Mouse (Mus musculus) embryonic fibroblast, embryonic 13.5 days (primary cell): ENCODE results near the gene Entpd3. TPM values are rescaled to one million over a fixed set of nuclear protein-coding genes. Genes with fewer than 3 reads are reported as not detected.

Source experiments
- H3K27ac ChIP-seq: 2 replicates; pipeline ENCODE4 v1.5.1; 2012; ENCODE audit warnings: low read length, control low read depth, inconsistent platforms; ENCODE audit not compliant: insufficient read depth
- H3K4me1 ChIP-seq: 2 replicates; pipeline ENCODE4 v1.6.1; 2011; ENCODE audit warnings: low read length; ENCODE audit not compliant: control insufficient read depth, insufficient read depth
- H3K4me3 ChIP-seq: 2 replicates; pipeline ENCODE4 v1.5.1; 2011; ENCODE audit warnings: mild to moderate bottlenecking, control low read depth, low read length; ENCODE audit not compliant: insufficient read depth
- CTCF ChIP-seq: IDR thresholded peaks from 2 replicates; pipeline ENCODE4 v1.5.1; 2011; ENCODE audit warnings: mild to moderate bottlenecking, control low read depth, low read length, moderate library complexity, borderline replicate concordance; ENCODE audit not compliant: insufficient read depth
- POLR2A ChIP-seq: IDR thresholded peaks from 2 replicates; pipeline ENCODE4 v1.6.1; 2011; ENCODE audit warnings: low read depth, mild to moderate bottlenecking, control low read depth, low read length, moderate library complexity
- polyA plus RNA-seq: library from polyadenylated mRNA; stranded (reverse); fragments of >200 nt; gene quantifications from 2 replicates; pipeline ENCODE4 v1.2.4, GENCODE M21; 2011; ENCODE audit warnings: low read depth; ENCODE audit not compliant: missing spikeins, insufficient read length

Entpd3 gene
- polyA plus RNA-seq, 1 experiment, result 4.3 TPM

DNA sequence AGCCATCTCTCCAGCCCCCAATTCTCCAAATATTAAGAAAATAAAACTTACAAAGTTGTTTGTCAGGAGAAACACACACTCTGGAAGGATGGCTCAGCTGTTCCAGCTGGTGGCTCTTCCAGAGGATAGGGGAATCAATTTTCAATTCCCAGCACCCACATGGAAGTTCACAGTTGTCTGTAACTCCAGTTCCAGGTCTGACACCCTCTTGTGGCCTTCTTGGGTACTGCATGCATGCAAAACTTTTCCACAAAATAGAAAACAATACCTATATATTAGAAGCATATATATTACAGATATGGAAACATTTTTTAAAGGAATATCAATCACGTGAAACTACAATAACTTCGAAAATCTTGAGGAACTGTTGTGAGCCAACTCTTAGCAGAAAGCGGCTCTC is 27.8 kb upstream of the Entpd3 start:
- Histone ChIP-seq H3K27ac (no peak overlapping the region), H3K4me3 (no peak overlapping the region), H3K4me1 (no peaks in the 10 kb centered on the region)
- TF ChIP-seq POLR2A (no peak), CTCF (no peak)

DNA sequence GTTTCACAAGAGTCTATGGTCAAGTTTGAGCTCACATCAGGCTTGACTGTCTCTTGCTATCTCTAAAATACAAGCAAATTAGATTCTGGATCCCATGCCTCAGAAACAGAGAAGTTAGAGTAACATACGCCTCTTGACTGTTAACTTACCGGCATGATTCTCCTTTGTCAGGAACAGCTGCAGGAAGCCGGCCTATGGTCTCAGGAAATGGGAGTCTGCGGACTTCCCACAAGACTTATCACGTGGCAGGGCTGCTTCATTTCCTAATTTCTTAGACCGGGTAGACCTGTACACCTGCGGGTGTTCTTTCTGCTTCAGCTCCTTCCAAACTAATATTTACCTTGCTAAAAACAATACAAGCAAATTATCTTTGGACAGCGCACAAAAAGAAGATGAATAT is 22.9 kb upstream of the Entpd3 start:
- Histone ChIP-seq H3K4me1 (no peaks in the 10 kb centered on the region), H3K4me3 (no peak overlapping the region), H3K27ac (no peak overlapping the region)
- TF ChIP-seq CTCF, result no peak
- no peak for TF ChIP-seq POLR2A

DNA sequence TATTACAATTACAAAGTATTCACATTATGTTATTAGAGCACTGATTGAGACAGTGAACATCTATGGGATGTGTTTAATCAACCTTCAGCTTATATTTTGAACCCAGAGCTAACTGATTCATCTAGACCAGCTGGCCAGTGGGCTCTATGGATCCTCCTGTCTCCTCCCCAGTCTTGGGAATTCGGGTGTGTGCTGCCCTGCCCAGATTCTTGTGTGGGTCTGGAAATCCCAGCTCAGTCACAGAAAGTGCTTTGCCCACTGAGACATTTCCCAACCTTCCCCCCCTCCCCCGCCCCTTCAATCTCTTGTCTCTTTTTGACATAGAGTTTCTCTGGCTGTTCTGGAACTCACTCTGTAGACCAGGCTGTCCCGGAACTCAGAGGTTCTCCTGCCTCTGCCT is 20.7 kb upstream of the Entpd3 start:
- H3K27ac ChIP-seq, result no peak overlapping the region
- no peak for TF ChIP-seq CTCF
- no peak for TF ChIP-seq POLR2A
- no peaks in the 10 kb centered on the region for H3K4me1 ChIP-seq
- no peak overlapping the region for H3K4me3 ChIP-seq

DNA sequence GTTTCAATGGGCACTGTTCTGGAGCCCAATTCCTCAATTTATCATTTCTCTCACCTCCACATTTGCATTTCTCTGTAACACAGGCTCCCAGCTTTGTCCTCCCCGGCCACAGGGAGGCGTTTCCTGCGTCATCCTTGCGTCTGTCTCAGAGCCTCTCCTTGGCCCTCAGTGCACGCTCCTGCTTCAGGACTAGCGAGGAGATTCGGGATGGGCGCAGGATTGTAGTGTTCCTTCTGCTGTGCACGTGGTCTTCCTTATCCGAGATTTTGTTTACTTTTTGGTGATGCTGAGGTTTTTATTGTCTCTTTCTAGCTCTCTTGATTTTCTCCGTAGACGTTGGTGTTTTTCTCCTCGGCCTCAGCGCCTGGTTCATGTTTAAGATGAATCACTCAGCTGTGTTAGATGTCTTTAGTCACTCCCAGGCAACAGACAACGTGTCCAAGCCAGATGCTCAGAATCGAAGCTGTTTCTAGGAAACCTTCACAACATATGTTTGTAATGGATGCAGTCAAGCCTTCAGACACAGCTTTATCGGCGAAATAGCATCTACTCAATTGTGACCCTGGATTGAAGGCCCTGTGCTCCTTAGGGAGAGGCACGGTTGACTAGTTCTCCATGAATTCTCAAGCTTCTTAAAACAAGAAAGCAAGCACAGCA is 20.0 kb upstream of the Entpd3 start:
- H3K27ac ChIP-seq, result no peak overlapping the region
- TF ChIP-seq POLR2A, result no peak
- TF ChIP-seq CTCF, result no peak
- H3K4me3 ChIP-seq, result no peak overlapping the region
- H3K4me1 ChIP-seq, result no peaks in the 10 kb centered on the region

DNA sequence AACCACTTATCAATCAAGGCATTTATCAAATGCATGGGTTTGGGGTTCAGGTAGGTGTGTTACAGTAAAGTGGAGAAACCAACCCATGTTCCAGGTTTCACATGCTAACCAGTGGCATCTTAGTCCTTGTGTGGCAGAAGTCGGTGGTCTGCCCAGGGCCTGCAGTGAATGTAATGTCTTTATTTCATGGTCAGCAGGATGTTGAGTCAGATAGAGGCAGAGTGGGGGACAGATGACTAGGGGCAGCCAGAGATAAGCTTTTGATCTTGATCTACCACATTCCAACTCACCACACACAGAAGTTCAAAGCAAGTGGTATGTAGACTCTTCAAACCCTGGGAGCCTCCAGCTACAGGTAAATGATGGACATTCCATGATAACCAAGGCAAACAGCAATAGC is 18.5 kb upstream of the Entpd3 start:
- Histone ChIP-seq H3K4me1 (no peaks in the 10 kb centered on the region), H3K4me3 (no peak overlapping the region), H3K27ac (no peak overlapping the region)
- no peak for TF ChIP-seq POLR2A
- no peak for TF ChIP-seq CTCF

DNA sequence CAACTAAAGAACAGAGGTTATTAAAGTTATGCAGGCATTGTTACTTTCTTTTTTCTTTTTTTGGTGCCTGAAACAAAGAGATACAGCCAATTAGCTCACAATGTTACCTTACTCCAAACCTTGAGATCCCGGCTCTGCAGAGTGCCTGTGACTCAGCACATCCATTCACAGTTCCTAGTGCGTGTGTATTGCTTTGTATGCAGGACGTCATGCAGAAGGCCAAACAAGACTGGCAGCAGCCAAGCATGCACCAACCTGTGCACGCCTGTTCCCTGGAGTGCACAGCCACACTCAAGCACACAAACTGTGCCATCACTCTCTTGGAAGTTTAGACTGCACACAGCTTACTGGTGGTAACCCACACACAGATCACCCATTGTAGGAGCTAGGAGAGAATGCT is 12.3 kb upstream of the Entpd3 start:
- no peaks in the 10 kb centered on the region for H3K4me1 ChIP-seq
- TF ChIP-seq POLR2A (no peak), CTCF (no peak)
- H3K27ac ChIP-seq, result no peak overlapping the region
- H3K4me3 ChIP-seq, result no peak overlapping the region

DNA sequence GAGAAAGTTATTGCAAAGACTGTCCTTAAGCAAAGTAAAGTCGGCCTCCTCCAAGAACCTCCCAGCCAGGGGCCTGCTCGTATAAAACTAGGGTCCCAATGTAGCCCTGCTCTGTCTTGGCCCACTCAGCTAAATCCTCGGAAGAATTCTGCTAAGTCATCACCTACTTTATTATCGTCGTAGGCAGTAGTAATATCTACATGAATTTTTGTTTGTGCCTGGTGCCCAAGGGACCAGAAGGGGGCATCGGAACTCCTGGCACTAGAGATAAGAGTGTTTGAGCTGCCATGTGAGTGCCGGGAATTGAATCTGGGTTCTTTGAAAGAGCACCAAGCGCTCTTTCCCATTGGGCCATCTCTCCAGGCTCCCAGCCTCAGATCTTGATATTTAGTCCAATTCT is 11.7 kb upstream of the Entpd3 start:
- Histone ChIP-seq H3K4me3 (no peak overlapping the region), H3K4me1 (no peaks in the 10 kb centered on the region), H3K27ac (no peak overlapping the region)
- no peak for TF ChIP-seq POLR2A
- TF ChIP-seq CTCF, result no peak

DNA sequence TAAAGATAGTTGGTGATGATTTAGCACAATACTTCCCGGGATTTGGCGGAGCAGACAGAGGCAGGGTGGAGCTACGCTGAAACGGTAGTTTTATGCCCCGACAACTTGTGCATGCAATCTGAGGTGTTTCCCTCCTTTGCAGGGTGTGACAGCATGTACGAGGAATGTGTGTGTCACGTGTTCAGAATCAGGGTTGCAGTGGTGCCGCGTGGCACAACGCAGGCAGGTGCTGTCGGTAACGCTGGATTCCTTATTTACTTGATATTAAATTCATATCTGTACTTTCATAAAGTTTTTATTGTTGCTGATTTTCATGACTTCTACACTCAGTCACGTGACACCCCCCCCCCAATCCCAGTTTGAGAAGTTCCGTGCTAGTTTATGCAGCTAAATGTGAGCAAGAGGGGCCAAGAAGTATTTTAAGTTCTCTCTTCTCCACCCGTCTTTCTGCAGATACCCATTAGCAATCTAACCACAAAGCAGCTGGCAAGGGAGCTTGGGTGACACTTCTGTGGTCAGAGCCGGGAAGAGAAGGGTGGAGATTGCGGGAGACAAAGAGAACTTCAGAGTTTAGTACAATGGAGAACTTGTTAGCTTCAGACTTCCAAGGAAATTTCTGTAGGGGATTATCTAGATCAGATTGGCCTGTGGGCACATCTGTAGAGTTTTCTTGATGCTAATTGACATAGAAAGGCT is 10.7 kb upstream of the Entpd3 start:
- H3K4me3 ChIP-seq, result no peak overlapping the region
- H3K27ac ChIP-seq, result no peak overlapping the region
- H3K4me1 ChIP-seq, result no peaks in the 10 kb centered on the region
- TF ChIP-seq POLR2A (no peak), CTCF (no peak)

DNA sequence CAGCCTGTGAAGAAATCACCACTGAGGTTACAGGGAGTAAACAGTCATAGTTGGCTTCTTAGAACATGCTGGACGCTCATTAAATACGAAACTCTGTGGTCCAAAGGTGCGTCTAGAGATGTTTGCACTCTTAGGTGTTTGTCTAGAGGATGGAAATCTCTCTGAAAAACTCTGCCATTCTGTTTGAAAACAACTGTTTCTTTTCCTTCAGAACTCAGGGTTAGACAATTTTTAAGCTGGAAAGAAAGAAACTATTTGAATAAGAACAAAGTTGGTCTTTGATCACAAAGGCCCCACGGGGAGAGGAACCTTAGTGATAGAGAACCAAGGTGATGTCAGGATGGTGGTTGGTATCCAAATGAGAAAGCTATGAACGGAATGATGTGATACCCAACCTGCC is 9.1 kb upstream of the Entpd3 start:
- Histone ChIP-seq H3K4me3 (no peak overlapping the region), H3K4me1 (no peaks in the 10 kb centered on the region), H3K27ac (no peak overlapping the region)
- no peak for TF ChIP-seq POLR2A

DNA sequence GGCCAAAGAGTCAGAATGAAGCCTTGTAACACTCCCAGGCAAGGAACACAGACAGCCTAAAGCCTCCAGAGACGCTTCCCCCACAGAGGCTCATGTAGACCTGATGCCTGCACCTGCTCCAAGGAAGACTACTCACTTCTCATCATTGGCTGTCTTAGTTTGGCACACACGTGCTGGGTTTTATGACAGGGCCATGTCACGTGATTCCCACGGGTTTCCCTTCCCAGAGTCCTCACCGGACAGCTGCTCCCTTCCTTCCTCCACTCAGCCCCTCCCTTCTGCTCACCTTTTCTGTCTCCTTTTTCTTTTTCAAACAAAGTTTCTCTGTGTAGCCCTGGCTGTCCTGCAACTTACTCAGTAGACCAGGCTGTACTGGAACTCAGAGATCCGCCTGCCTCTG is 7.6 kb upstream of the Entpd3 start:
- no peak overlapping the region for H3K27ac ChIP-seq
- H3K4me3 ChIP-seq, result no peak overlapping the region
- no peaks in the 10 kb centered on the region for H3K4me1 ChIP-seq
- TF ChIP-seq CTCF (no peak), POLR2A (no peak)
